19 mouse cellular contexts compared by ENCODE assay signal in genomic region chr15:97649726-97650125, GRCm38 (mm10). TPM values are rescaled to one million over a fixed set of nuclear protein-coding genes. Genes with fewer than 3 reads are reported as not detected.
DNase-seq lines count a peak whose midpoint lies in the region; ATAC-seq lines count a peak whose summit lies in the region.
"Had no signal": no experiment of that assay in that cellular context is flagged by ENCODE, and none has a peak within 500 bp of the region (broad histone marks: within the 10 kb centered on the region; RNA-seq: fewer than 3 reads in every experiment).

No protein-coding gene starts in this region.

- no peaks in the 10 kb centered on the region for H3K9me3 ChIP-seq in intestine, embryonic 14.5 days (ENCODE audit: control insufficient read depth, low read length)
- no peaks in the 10 kb centered on the region for H3K9me3 ChIP-seq in intestine, embryonic 16.5 days (ENCODE audit: control insufficient read depth, low read length)
- H3K9me3 ChIP-seq: embryonic facial prominence, embryonic 12.5 days; forebrain, embryonic 12.5 days; heart, embryonic 15.5 days; hindbrain, embryonic 15.5 days; intestine, embryonic 15.5 days; neural tube, embryonic 15.5 days had no signal

- H3K9ac ChIP-seq in intestine, embryonic 14.5 days (ENCODE audit: low read length) = no peak overlapping the region
- H3K9ac ChIP-seq in intestine, embryonic 16.5 days (ENCODE audit: low read depth, low read length) = no peak overlapping the region
- H3K9ac ChIP-seq: embryonic facial prominence, embryonic 12.5 days; forebrain, embryonic 12.5 days; heart, embryonic 15.5 days; hindbrain, embryonic 15.5 days; intestine, embryonic 15.5 days; neural tube, embryonic 15.5 days had no signal

- no peaks in the 10 kb centered on the region; the same call in 1 of the 2 replicates for H3K4me1 ChIP-seq in intestine, embryonic 14.5 days (replicated peaks; ENCODE audit: control insufficient read depth, insufficient read depth, low read length)
- H3K4me1 ChIP-seq in intestine, embryonic 16.5 days (ENCODE audit: control insufficient read depth, insufficient read depth, low read length) = no peaks in the 10 kb centered on the region
- H3K4me1 ChIP-seq: embryonic facial prominence, embryonic 12.5 days; forebrain, embryonic 12.5 days; heart, embryonic 15.5 days; intestine, embryonic 15.5 days had no signal

- peak; percentile 20 for DNase-seq in adrenal gland, postnatal 14 days
- no peak for DNase-seq in adrenal gland, adult 2 months
- DNase-seq in intestine, embryonic 14.5 days (ENCODE audit: low spot score) = peak; percentile 36
- peak; percentile 73 to 78 for DNase-seq in cerebellum, postnatal 14 days
- DNase-seq in skeletal muscle tissue, adult 2 months (ENCODE audit: low read depth, low spot score) = peak; percentile 67
- no peak for DNase-seq in layer of hippocampus, postnatal 14 days (ENCODE audit: low spot score in 2 of 2)
- DNase-seq: heart, postnatal 4 days; kidney, adult 9 months; kidney, postnatal 14 days; spleen, adult 18-20 months had no signal

- ATAC-seq in intestine, embryonic 14.5 days (replicated peaks; ENCODE audit: low FRiP score, low TSS enrichment, low read depth) = no peak
- no peak for ATAC-seq in intestine, embryonic 16.5 days
- ATAC-seq in erythroid progenitor cell, adult 5-6 weeks (replicated peaks; ENCODE audit: low FRiP score, poor library complexity, severe bottlenecking) = no peak
- ATAC-seq: intestine, embryonic 15.5 days had no signal

- H3K4me3 ChIP-seq in intestine, embryonic 14.5 days (ENCODE audit: low read depth, low read length) = no peak overlapping the region
- no peak overlapping the region for H3K4me3 ChIP-seq in intestine, embryonic 16.5 days (ENCODE audit: low read length)
- H3K4me3 ChIP-seq: embryonic facial prominence, embryonic 12.5 days; forebrain, embryonic 12.5 days; heart, embryonic 15.5 days; hindbrain, embryonic 15.5 days; intestine, embryonic 15.5 days; neural tube, embryonic 15.5 days had no signal

- H3K36me3 ChIP-seq in intestine, embryonic 14.5 days (ENCODE audit: control insufficient read depth, insufficient read depth, low read length) = no peaks in the 10 kb centered on the region
- H3K36me3 ChIP-seq in intestine, embryonic 16.5 days (ENCODE audit: control insufficient read depth, insufficient read depth, low read length) = no peaks in the 10 kb centered on the region
- H3K36me3 ChIP-seq: embryonic facial prominence, embryonic 12.5 days; forebrain, embryonic 12.5 days; heart, embryonic 15.5 days; hindbrain, embryonic 15.5 days; intestine, embryonic 15.5 days; neural tube, embryonic 15.5 days had no signal

- H3K27me3 ChIP-seq in intestine, embryonic 14.5 days (replicated peaks; ENCODE audit: control insufficient read depth, insufficient read depth, low read length) = no peaks in the 10 kb centered on the region
- no peaks in the 10 kb centered on the region for H3K27me3 ChIP-seq in intestine, embryonic 16.5 days (replicated peaks; ENCODE audit: control insufficient read depth, insufficient read depth, low read length)
- H3K27me3 ChIP-seq: embryonic facial prominence, embryonic 12.5 days; forebrain, embryonic 12.5 days; heart, embryonic 15.5 days; hindbrain, embryonic 15.5 days; intestine, embryonic 15.5 days; neural tube, embryonic 15.5 days had no signal

- no peak overlapping the region for H3K27ac ChIP-seq in intestine, embryonic 14.5 days (ENCODE audit: low read depth)
- no peak overlapping the region for H3K27ac ChIP-seq in intestine, embryonic 16.5 days (ENCODE audit: low read length)
- H3K27ac ChIP-seq: embryonic facial prominence, embryonic 12.5 days; forebrain, embryonic 12.5 days; heart, embryonic 15.5 days; hindbrain, embryonic 15.5 days; intestine, embryonic 15.5 days; macrophage; neural tube, embryonic 15.5 days had no signal

- H3K4me2 ChIP-seq in intestine, embryonic 14.5 days (ENCODE audit: low read length) = no peak overlapping the region
- H3K4me2 ChIP-seq in intestine, embryonic 16.5 days (ENCODE audit: low read depth, low read length) = no peak overlapping the region
- H3K4me2 ChIP-seq: embryonic facial prominence, embryonic 12.5 days; forebrain, embryonic 12.5 days; heart, embryonic 15.5 days; hindbrain, embryonic 15.5 days; intestine, embryonic 15.5 days; neural tube, embryonic 15.5 days had no signal

- 74% methylated on average over 4 of the region's 4 CpGs for WGBS in intestine, embryonic 14.5 days
- WGBS in intestine, embryonic 16.5 days = 81% methylated on average over 4 of the region's 4 CpGs

RNA-seq across cellular contexts. Expression of gene Rpap3, which starts 55.9 kb away (rescaled TPM):
- total RNA-seq in adrenal gland, postnatal 14 days (2021) = 14.6 and 19.3 TPM in 2 replicates
- 10 to 100 TPM; 14.6 to 22.9 TPM for total RNA-seq in adrenal gland, adult 2 months (2021)
- polyA plus RNA-seq in adrenal gland, adult 2 months (2012; rRNA removed) = 1.1 and 1.2 TPM in 2 replicates
- polyA plus RNA-seq in intestine, embryonic 14.5 days (2014; fragmentation: Nextera tagmentation; extraction: Ambion mirVana) = 34.1 and 36.4 TPM in 2 replicates
- 17.5 and 18.8 TPM in 2 replicates for polyA plus RNA-seq in intestine, embryonic 16.5 days (2015; fragmentation: Nextera tagmentation; extraction: Ambion mirVana)
- 10 to 100 TPM; 25.3 to 26.4 TPM for total RNA-seq in layer of hippocampus, postnatal 14 days (2021)
- total RNA-seq in erythroid progenitor cell, adult 5-6 weeks (2015; ENCODE audit: low replicate concordance) = 4.2 and 5.0 TPM in 2 replicates
- 6.4 and 6.6 TPM in 2 replicates for total RNA-seq in erythroid progenitor cell, adult 5-6 weeks (2017; ENCODE audit: low replicate concordance)

Comparison
In these comparisons a context has a peak if more than half of its experiments do, and no peak if none do; other contexts are left out.
1. DNase-seq: peak in adrenal gland, postnatal 14 days (single experiment), intestine, embryonic 14.5 days (single experiment), cerebellum, postnatal 14 days (2 of 2) and skeletal muscle tissue, adult 2 months (single experiment); none in adrenal gland, adult 2 months (single experiment) and layer of hippocampus, postnatal 14 days (0 of 2).